Comparison of ENCODE assay signal across 22 mouse cellular contexts in the genomic region with DNA sequence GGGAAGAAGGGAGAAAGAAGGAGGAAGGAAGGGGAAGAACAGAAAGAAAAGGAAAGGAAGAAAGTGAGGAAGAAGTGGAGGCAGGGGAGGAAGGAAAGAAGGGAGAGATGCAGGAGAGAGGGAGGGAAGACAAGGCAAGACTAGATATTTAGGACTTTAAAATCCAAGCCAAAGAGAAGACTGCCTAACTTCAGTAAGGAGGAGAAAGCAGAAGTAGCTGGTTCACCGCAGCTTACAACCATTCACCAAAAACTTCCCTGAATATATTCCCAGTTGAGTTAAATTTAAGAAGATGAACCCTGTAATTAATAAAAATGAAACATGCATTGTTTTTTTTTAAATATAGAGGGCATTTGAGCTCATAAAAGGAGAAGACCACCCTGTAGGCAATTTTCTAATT.
"Had no signal": no experiment of that assay in that cellular context is flagged by ENCODE, and none has a peak within 500 bp of the region (broad histone marks: within the 10 kb centered on the region; RNA-seq: fewer than 3 reads in every experiment).

No protein-coding gene starts in this region.

- DNase-seq: heart, postnatal 10 days; heart, postnatal 14 days; heart, postnatal 36 days; heart, postnatal 4 days; kidney, adult 11 months; kidney, adult 18-20 months; kidney, adult 2 months; kidney, adult 8-10 months; kidney, adult 9 months; kidney, postnatal 10 days; kidney, postnatal 14 days; kidney, postnatal 25 days; kidney, postnatal 36 days; kidney, postnatal 4 days; layer of hippocampus, adult 9-11 months; layer of hippocampus, postnatal 36 days had no signal

- ATAC-seq: hindbrain, embryonic 16.5 days; hindbrain, postnatal 0 days; inflammation-experienced regulatory T-cells, adult 6 months; intestine, embryonic 15.5 days; intestine, embryonic 16.5 days; intestine, postnatal 0 days had no signal
